Mouse (Mus musculus): Measurements from ENCODE around the gene Rhot2.

GRCm38 (mm10) chr17:25886806-25887205, 42.2 kb upstream of the Rhot2 start:
- no peak for TF ChIP-seq CTCF (IDR thresholded peaks at IDR 0.05; ENCODE audit: control insufficient read depth, insufficient read depth, insufficient read length)
- no peak for TF ChIP-seq CEBPB (IDR thresholded peaks at IDR 0.05; ENCODE audit: low read depth)
- no peak for TF ChIP-seq FOSL1 (IDR thresholded peaks at IDR 0.05; ENCODE audit: insufficient read depth, low read length, poor library complexity, severe bottlenecking)
- no peak for TF ChIP-seq MAX (IDR thresholded peaks at IDR 0.05)
- no peak for TF ChIP-seq USF1 (IDR thresholded peaks at IDR 0.05; ENCODE audit: low read depth)
- no peak for TF ChIP-seq MYOG (IDR thresholded peaks at IDR 0.05; ENCODE audit: control insufficient read depth, extremely low read depth, insufficient read length)
- no peak for TF ChIP-seq MYOD1 (IDR thresholded peaks at IDR 0.05; ENCODE audit: control insufficient read depth, insufficient read length, low read depth)
